Mouse (Mus musculus) large intestine, adult 2 months (tissue): ENCODE data around the gene Agl. TPM values are rescaled to one million over a fixed set of nuclear protein-coding genes. Genes with fewer than 3 reads are reported as not detected.
"Not testable (repeated sequence)": the region's sequence is repeated elsewhere in the genome, so short reads cannot be mapped to it uniquely, and the experiment has no call there.

ENCODE experiments used
- DNase-seq: peaks from one replicate; pipeline ENCODE4 v3.0.0-alpha.2; 2012; ENCODE audit warnings: low read depth, low spot score
- WGBS: fragments of 180-500 bp; shearing (Covaris S2); methylation state at CpG from one replicate; pipeline ENCODE4 v1.1.7; 2018; 5-methylcytosine and 5-hydroxymethylcytosine counted together
- polyA plus RNA-seq: library from polyadenylated mRNA; depleted of rRNA; stranded (reverse); fragments of >200 nt; gene quantifications from 2 replicates; pipeline ENCODE4 v1.2.3, GENCODE M21; 2012

Agl gene
- polyA plus RNA-seq, 1 experiment: 2.4 TPM

DNA sequence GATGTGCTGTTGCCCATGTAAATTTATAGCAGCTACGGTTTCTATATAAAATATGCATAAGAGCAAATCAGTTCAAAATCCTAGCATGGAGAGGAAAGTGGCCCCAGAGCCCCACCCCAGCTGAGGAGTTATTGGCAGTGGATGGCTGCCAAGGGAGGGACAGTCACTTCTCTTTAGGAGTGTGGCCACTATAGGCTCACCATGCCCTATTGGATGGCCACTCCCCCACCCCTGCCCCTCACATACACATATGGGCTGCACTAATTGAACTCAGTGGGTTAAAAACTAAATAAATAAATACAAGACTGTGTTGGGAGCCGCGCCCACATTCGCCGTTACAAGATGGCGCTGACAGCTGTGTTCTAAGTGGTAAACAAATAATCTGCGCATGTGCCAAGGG lies 9.3 kb upstream of the Agl start:
- no peak for DNase-seq
- 83% methylated on average over 7 of the region's 7 CpGs for WGBS

DNA sequence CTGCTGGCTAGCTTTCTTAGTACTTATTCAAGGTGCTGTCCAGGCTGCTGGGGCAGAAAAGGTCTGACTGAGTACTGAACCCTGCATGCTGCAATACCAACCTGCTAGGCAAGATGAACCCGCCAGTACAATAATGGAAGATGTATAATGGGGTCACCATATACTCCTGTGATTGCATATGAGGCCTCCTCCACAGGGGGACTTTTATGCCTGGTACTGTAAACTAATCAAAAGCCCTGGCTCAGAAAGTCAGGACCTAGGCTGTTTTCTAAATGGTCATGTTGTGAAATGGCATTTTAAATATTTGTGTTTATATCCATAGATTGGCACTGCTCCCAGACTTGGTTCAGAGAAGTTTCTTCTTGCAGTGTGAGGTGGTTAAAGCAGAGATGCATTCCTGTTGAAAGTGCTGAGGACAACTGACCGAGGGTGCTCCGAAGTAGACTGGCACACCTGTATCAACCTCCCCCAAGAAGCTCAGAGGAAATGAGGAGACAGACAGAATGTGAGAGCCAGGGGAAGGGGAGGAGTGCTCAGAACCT lies 8.8 kb upstream of the Agl start:
- 75% methylated on average over 3 of the region's 3 CpGs for WGBS
- no peak for DNase-seq

DNA sequence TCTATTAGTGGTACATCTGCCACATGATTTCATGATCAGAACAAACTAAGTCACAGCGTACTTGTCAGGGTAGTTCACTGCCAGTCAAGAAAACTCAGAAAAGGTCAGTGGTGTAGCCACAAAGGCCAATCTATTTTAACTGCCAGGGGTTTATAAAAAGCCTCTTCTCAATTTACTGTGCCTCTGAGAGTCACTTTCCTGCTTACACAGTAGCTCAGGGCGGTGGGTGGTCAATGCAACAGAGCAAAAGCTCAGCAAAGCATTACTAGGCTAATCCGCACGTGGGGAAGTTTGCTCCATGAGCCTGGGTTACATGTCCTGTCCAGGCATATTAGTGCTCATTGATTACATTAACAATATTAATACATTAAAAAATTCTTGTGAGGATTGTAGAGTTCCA lies 8.0 kb upstream of the Agl start:
- DNase-seq: no peak
- whole genome bisulfite sequencing: 75% methylated on average over 4 of the region's 4 CpGs

DNA sequence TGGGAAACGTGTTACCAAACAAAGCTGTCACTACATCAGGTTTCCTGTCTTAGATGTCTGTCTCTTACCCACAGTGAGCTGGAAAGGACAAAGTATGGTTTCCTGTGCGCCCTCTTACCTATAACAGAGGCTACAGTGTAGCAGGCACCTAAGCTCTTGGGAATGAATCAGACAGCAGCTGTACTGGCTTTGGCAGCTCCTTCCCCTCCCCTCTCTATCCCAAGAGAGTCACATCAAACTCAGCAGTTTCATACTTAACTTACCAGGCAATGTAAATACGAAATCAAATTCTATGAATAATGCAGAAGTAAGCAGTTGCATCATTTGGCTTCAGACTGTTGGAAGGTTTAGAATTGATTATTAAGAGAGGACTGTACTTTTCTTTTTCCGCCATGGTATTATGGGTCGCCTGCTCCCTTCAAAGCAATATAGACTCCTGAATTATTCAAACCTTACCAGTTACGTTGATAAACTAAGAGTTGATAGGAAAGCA lies 7.4 kb upstream of the Agl start:
- WGBS: 76% methylated on average over 6 of the region's 6 CpGs
- no peak for DNase-seq

DNA sequence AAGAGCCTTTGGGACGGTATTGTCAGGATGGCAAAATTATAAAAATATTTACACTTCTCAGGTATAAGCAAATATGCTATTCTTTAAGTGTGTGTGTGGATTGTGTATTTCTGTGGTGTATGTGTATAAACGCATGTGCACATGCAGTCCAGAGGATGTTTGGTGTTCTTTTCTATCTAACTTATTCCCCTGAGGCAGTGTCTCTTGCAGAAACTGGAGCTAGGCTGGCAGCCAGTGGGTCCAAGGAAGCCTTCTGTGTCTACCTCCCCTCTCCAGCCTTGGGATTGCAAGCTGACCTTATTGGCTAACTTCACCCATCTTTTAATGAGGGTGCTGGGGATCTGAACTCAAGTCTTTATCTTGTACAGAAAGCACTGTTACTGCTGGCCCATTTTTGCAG lies 5.0 kb upstream of the Agl start:
- WGBS: 75% methylated on average over 2 of the region's 2 CpGs
- DNase-seq: no peak

DNA sequence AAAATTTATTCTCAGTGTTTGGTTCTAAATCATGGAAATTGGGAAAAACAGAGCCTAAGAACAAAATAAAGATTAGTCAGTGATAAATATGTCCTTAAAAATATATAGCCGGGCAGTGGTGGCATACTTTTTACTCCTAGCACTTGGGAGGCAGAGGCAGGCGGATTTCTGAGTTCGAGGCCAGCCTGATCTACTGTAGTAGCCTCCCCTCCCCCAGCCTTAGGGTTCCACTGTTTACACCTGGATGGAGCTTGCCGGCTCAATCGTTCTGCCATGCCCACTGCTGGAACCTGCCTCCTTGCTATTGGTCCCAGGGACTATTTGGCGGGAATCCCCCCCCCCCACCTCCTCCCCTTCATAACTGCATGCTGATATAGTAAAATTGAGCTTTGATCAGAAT lies 2.4 kb upstream of the Agl start:
- DNase-seq: not testable (repeated sequence)
- 82% methylated on average over 6 of the region's 6 CpGs for WGBS

DNA sequence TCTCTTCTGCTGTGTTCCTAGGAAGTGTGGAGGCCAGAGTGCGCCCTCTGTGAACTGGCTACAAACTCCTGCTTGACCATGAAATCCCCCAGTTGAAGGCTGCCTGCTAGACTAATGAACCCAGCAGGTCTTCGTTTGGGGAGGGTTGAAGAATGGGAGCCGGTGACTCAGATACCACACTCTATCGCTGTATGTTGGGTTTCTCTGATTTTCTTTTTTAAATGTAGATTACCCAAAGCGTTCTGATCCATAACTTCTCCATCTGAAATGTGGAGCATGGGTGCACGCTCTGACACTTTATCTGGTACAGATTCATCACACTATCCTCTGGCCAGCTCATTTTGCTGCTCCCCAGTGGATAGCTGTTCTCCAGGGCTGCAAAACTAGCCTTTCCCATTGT lies 1.3 kb upstream of the Agl start:
- no peak for DNase-seq
- WGBS: 96% methylated on average over 6 of the region's 6 CpGs

DNA sequence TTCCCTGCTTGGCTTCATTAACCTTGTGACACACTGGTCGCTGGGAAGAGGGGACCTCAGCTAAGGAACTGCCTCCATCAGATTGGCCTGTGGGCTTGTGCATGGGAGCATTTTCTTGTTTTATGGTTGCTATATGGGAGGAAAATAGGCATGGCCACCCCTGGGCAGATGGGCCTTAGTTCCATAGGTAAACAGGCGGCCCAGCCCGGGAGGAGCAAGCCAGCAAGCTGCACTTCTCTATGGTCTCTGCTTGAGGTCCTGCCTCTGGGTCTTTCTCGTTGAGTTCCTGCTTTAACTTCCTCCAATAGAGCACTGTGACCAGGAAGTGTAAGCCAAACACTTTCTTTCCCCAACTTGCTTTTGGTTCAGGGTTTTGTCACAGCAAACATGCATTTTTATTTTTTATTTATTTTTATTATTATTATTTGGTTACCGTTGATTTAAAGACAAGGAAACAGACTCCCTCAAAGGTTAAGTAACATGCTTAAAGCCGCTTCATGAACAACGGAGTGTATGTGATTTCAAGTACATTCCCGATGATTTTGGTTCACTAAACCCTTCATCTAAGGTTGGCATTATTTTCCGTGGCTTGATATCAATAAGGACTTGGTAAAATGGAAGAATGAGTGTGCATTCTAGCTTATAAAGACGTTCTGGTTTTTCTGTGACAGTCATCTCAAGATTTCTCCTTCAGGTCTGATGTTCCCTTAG lies 696 bp upstream of the Agl start:
- DNase-seq: no peak
- WGBS: 55% methylated on average over 10 of the region's 10 CpGs

DNA sequence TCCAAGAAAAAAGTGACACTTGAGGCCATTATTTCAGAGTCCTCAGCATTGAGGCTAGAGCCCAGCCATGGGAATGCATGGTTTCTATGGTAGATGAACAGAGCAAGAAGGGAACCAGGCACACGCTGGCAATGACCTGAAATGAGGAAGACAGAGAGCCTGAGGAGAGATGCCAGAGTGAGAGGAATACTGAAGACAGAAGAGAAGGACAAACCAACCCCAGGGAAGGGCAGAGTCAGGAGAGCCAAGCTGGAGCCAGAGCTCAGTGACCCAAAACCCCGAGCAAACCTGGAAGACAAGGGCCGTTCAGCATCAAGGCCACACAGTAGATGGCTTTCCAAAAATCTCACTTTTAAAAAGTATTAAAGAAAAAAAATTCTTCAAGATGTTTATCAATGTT lies 2.1 kb downstream of the Agl start:
- WGBS: 87% methylated on average over 3 of the region's 3 CpGs

DNA sequence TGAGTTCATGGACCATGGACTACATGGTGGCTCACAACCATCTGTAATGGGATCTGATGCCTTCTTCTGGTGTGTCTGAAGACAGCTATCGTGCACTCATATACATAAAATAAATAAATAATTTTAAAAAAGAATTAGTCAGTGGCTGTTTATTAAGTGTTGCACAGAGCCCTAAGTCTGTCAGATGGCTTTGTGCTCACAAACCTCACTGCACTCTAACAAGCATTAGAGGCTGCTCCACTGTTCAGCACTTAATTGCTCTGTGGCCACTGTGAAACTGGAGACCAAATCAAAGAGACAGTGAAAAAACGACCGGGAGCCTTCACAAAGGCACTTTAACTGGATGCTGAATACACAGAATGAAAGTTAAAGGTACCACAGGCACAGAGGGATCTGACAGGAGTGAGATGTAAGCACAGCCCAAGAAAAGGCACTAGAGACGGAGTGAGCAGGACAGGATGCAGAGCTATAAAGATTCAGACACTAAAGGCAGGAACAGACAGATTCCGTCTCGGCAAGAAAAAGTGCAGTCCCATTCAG lies 3.1 kb downstream of the Agl start:
- no peak for DNase-seq
- 58% methylated on average over 6 of the region's 6 CpGs for WGBS

More for the DNA sequence above, 2.1 kb downstream of the Agl start:
- DNase-seq: no peak

DNA sequence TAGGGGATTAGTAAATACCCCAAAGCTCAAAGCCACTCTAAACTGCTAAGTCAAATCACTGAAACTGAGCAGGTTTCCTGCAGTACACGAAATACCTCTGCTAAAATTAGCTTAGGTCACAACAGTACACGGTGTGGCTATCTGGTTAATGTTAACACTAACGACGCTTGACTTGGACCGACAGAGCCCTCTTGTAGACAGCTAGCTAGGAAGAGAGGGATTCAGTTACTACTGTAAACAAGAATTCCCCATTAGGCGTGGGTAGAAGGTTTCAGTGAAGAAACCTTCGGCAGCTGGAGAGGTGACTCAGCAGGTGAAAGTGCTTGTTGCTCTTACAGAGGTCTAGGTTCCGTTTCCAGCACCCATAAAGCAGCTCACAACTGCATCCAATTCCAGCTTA lies 6.2 kb downstream of the Agl start:
- WGBS: 31% methylated on average over 8 of the region's 8 CpGs

DNA sequence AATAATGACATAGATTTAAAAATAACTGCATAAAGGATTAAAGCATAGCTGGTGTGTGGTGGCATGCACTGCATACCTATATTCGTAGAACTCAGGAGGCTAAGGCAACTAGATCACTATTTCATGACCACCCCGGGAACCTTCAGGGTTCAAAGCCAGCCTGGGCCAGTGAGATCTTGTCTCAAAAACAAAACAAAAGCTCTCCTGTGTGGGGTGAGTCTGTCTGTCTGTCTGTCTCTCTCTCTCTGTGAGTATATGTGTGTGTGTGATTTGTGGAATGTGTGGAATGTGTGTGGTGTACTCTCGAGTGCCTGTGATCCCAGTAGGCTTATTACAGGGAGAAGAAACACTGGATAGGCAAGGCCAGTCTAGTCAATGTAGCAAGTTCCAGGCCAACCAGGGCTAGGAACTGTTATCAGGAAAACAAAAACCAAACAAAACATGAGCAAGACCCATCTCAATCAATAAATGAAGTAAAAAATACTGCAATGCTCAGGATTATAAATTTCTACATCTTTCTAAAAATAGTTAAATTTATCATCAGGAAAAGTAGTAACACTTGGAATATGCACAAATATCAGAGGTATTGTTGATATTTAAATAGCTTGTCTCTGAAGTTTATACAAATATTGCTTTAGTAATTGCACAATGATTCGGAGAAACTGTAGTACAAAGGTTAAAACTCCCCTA lies 9.0 kb downstream of the Agl start:
- no peak for DNase-seq
- WGBS: 74% methylated on average over 4 of the region's 4 CpGs

More for the DNA sequence above, 6.2 kb downstream of the Agl start:
- DNase-seq: no peak

DNA sequence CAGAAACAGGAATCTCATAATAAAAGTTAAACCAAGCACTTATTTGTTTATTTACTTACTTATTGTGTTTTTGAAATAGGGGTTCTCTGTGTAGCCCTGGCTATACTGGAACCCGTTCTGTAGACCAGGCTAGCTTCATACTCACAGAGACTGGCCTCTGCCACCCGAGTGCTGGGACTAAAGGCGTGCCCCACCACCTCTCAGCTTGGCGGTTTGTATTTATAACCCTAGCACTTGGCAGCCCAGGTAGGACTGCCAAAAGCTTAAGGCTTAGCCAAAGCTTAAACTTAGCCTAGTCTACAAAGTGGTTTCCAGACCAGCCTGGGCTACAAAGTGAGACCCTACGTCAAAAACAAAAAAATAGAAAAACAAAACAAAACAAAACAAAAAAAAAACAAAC lies 19.1 kb downstream of the Agl start:
- no peak for DNase-seq
- WGBS: 54% methylated on average over 5 of the region's 5 CpGs

DNA sequence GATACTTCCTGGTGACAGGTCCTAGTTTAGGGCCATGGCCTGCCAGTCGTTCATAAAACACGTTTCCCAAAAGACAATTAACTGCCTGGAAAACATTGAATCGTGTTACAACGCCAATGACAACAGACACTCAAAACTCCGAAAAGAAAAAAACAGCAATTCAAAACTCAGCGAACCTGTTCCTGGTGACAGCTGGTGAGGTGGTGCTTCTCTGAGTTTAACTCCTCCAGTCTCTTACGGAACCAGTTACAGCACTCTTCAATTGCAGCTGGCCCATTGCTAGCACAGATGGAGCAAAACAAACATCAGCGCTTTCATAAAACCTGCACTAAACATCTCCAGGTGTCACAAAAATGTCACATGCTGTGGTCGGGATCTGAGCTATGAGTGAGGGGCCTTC lies 21.4 kb downstream of the Agl start:
- DNase-seq: no peak
- 24% methylated on average over 9 of the region's 9 CpGs for WGBS

DNA sequence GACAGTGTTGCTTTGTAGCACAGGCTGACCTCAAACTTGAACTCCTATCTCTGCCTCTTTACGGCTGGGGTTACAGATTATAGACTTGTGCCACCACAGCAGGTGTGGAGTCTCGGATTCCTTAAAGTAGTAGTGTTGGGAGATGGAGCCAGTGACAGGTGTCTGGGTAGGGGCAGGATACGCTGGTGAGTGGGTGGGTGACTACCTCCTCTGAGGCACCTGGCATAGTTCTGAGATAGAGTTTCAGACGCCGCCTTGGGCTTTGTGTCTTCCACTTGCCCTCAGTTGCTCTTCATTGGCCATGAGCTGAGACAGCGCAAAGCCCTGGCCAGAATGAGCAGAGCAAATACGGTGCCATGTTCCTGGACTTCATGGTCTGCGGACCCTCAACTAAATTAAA lies 22.1 kb downstream of the Agl start:
- WGBS: 86% methylated on average over 8 of the region's 8 CpGs
- no peak for DNase-seq

DNA sequence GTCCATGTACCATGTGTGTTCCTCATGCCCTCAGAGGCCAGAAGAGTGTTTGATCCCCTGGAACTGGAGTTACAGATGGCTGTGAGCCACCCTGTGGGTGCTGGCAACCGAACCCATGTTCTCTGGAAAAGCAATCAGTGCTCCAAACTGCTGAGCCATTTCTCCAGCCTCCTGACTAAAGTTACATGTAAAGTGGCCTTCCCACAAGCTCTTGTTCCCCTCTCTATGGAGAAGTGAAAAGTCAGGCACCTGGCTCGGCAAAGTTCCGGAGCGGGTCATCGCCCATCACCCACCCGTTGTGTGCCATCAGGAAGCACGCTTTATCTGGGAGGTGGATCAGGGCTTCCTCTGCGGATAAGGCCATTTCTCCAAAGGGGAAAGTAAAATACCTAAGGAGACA lies 23.2 kb downstream of the Agl start:
- WGBS: 88% methylated on average over 8 of the region's 8 CpGs
- DNase-seq: no peak

DNA sequence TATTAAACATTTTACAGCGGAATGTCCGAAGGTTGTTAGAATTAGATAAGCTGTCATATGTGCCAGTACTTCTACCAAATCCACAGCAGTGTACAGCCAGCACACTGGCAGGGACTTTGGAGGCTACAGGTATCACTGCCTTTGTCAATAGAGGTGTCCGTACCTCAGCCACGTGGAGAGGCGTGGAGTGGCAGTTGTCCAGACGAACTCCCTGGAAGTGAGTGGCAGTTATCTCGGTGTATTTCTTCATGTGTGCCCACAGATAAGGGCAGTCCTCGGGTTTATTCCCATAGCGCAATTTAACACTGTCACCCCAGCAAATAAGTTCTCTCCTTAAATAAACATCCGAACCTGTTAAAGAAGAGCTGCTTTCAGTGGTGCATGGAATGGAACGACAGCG lies 23.7 kb downstream of the Agl start:
- WGBS: 37% methylated on average over 12 of the region's 12 CpGs
- DNase-seq: no peak

DNA sequence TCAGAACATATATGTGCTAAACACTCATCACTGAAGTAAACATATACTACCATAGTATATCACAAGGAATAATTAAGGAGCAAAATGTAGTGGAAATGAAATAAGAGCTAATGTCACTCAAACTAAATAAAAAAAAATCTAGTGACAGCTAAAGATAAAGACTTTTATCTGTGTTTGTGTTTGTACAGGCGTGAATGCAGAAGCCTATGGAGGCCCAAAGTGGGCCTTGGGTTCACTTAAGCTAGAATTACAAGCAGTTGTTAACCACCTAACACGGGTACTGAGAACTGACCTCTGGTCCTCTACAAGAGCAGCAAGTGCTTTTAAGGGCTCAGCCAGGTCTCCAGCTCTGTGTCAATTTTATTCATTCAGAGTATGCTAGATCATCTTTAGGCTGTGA lies 31.0 kb downstream of the Agl start:
- no peak for DNase-seq
- 67% methylated on average over 2 of the region's 2 CpGs for WGBS

DNA sequence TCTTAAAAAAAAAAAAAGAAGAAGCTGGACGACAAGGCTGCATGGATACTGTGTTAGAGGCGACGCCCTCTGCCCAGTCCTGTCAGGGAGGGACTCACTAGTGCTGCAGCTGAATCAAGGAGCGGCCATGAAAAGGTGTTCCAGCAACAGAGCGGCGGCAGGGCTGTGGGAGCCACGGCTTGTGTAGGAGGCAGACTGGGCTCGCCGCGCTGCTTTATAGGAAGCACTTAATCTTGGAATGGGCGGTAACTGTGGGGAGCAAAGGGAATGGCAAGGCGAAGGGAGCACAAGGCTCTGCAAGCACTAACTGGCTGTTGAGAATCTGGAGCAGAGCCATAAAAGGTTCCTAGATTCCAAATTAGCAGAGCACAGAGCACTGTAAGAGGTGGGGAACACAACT lies 34.1 kb downstream of the Agl start:
- DNase-seq: no peak
- 86% methylated on average over 12 of the region's 12 CpGs for WGBS

DNA sequence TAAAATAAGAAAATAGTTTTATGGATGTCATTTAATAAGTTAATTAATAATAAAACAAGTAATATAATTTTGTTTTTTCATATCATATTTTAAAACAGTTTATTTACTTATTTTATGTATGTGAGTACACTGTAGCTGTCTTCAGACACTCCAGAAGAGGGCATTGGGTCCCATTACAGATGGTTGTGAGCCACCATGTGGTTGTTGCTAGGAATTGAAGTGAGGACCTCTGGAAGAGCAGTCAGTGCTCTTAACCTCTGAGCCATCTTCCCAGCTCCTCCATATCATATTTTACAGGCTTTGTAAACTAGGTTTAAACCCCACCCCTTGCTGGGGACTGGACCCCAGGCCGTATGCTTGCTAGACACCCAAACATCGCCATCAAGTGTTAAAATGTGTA lies 36.4 kb downstream of the Agl start:
- whole genome bisulfite sequencing: 79% methylated on average over 2 of the region's 2 CpGs
- DNase-seq: no peak

DNA sequence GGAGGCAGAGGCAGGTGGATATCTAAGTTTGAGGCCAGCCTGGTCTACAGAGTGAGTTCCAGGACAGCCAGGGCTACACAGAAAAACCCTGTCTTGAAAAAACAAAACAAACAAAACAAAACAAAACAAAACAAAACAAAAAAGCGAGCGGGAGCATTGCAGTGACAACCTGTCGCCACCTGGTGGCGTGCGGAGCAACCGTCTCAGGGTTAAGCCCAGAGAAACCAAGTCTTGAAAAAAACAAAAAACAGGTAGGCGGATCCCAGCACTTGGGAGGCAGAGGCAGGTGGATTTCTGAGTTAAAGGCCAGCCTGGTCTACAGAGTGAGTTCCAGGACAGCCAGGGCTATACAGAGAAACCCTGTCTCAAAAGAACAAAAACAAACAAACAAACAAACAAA lies 41.0 kb downstream of the Agl start:
- DNase-seq: not testable (repeated sequence)
- WGBS: 96% methylated on average over 7 of the region's 7 CpGs
